8 mouse cellular contexts compared by ENCODE assay signal in the genomic region with DNA sequence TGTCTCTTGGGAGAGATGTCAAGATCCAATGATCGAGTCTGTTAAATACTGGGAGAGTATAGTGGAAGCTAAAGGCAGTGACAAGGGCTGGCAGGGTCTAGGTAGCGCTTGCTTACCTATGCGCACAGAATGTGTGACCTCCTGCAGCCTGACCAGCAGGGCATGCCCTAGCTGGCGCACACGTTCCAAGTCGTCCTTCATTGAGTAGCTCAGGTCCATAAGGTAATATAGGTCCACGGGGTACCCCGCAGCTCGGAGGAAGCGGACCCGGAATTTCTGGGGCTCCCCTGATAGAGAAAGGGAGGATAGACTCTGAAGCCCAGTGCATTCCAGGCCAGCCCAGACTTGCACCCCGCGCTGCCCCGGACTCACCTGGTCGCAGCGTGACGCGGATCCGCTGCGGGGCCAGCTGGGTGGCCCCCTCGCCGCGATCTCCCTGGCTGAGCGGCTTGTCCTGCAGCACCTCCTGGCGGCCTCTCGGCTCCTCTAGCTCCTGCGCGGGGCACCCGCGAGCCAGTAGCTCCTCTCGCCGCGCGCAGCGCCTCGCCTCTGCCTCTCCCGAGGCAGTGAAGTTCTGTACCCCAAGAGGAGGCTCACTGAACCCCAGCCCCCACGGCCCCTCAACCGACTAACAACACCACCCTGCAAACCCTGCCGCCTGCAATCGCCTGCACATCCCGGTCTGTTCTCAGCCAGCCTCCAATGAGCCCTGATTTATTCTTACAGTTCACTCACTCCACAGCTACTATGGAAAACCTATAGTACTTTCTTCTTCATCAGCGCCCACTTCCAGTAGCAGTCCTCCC. TPM values are rescaled to one million over a fixed set of nuclear protein-coding genes. Genes with fewer than 3 reads are reported as not detected.
A peak's percentile ranks its signal among the peaks of the same experiment; 100 is the strongest.
DNase-seq lines count a peak whose midpoint lies in the region; ATAC-seq and TF ChIP-seq lines count a peak whose summit lies in the region.

No protein-coding gene starts in this region.

- in situ Hi-C loops in CH12.LX (cut with MboI; ENCODE audit: low pct_ligation_motif_present, low pct_unique_long_range_greater_than_20kb, low sequenced_read_pairs): no loop called here

- no peak overlapping the region for H3K27ac ChIP-seq in CH12.LX (ENCODE audit: insufficient read depth, low read depth)
- peak overlapping the region; percentile 71 for H3K27ac ChIP-seq in forebrain, embryonic 10.5 days
- no peak overlapping the region for H3K27ac ChIP-seq in heart, embryonic 16.5 days (ENCODE audit: low read length)
- no peak overlapping the region for H3K27ac ChIP-seq in lung, embryonic 14.5 days (ENCODE audit: low read depth)
- no peak overlapping the region for H3K27ac ChIP-seq in neural tube, embryonic 15.5 days (replicated peaks)
- H3K27ac ChIP-seq in thymus, adult 2 months (ENCODE audit: control insufficient read depth, insufficient read depth, low read length): peak overlapping the region; percentile 67

- TF ChIP-seq CTCF in CH12.LX (conservative IDR thresholded peaks at IDR 0.05 in 1 of 2, IDR thresholded peaks at IDR 0.05 in 1 of 2; ENCODE audit: low read depth in 2 of 2, low read length in 2 of 2): no peak
- peak; percentile 73 for TF ChIP-seq CTCF in lung, embryonic 14.5 days (IDR thresholded peaks at IDR 0.05; ENCODE audit: low read depth)
- peak; percentile 91 for TF ChIP-seq CTCF in thymus, adult 2 months (IDR thresholded peaks at IDR 0.05; ENCODE audit: borderline replicate concordance, control insufficient read depth, extremely low read depth, insufficient read depth, low read length, poor library complexity)

- no peak overlapping the region for H3K4me2 ChIP-seq in CH12.LX (ENCODE audit: insufficient read depth, low read depth, poor library complexity, severe bottlenecking)
- H3K4me2 ChIP-seq in heart, embryonic 16.5 days (ENCODE audit: low read depth, low read length): peak overlapping the region; percentile 93
- peak overlapping the region; percentile 88 for H3K4me2 ChIP-seq in lung, embryonic 14.5 days
- H3K4me2 ChIP-seq in neural tube, embryonic 15.5 days: peak overlapping the region; percentile 94

- no peaks in the 10 kb centered on the region for H3K79me2 ChIP-seq in CH12.LX (replicated peaks; ENCODE audit: control insufficient read depth, extremely low read depth, insufficient read depth, poor library complexity, severe bottlenecking)

- H3K9ac ChIP-seq in CH12.LX (ENCODE audit: insufficient read depth, low read depth): no peak overlapping the region
- H3K9ac ChIP-seq in heart, embryonic 16.5 days (ENCODE audit: low read length): peak overlapping the region; percentile 68
- H3K9ac ChIP-seq in lung, embryonic 14.5 days: peak overlapping the region; percentile 54
- H3K9ac ChIP-seq in neural tube, embryonic 15.5 days (replicated peaks): peak overlapping the region; percentile 57

- TF ChIP-seq RAD21 in CH12.LX (IDR thresholded peaks at IDR 0.05; ENCODE audit: low read depth, low read length): no peak

- DNase-seq in CH12.LX (ENCODE audit: extremely low read depth): no peak
- DNase-seq in c-Kit-positive CD71-positive TER-119-negative erythroid progenitor cells, embryonic 14.5 days (ENCODE audit: low read depth): peak; percentile 58
- peak; percentile 80 for DNase-seq in forebrain, embryonic 10.5 days (ENCODE audit: extremely low spot score, low spot score)
- DNase-seq in kidney, postnatal 36 days: peak; percentile 80 to 93
- DNase-seq in lung, embryonic 14.5 days: peak; percentile 92
- DNase-seq in thymus, adult 2 months: peak; percentile 91

- ATAC-seq in heart, embryonic 16.5 days (replicated peaks; ENCODE audit: extremely low read depth, insufficient read depth, low FRiP score): peak; percentile 83
- ATAC-seq in lung, embryonic 14.5 days (ENCODE audit: insufficient read depth): peak; percentile 93
- peak; percentile 88 for ATAC-seq in neural tube, embryonic 15.5 days (ENCODE audit: low FRiP score)

- no peak for TF ChIP-seq EP300 in CH12.LX (IDR thresholded peaks at IDR 0.05; ENCODE audit: low read length)

- 3% methylated on average over 43 of the region's 43 CpGs for WGBS in forebrain, embryonic 10.5 days
- 5% methylated on average over 43 of the region's 43 CpGs for WGBS in heart, embryonic 16.5 days
- WGBS in lung, embryonic 14.5 days: 2% methylated on average over 43 of the region's 43 CpGs
- WGBS in neural tube, embryonic 15.5 days: 3% methylated on average over 43 of the region's 43 CpGs
- WGBS in thymus, adult 2 months: 13% methylated on average over 42 of the region's 43 CpGs

- peaks cover 4% of the 10 kb centered on the region for H3K9me3 ChIP-seq in CH12.LX (replicated peaks; ENCODE audit: low read length)
- no peaks in the 10 kb centered on the region for H3K9me3 ChIP-seq in forebrain, embryonic 10.5 days
- H3K9me3 ChIP-seq in heart, embryonic 16.5 days (replicated peaks; ENCODE audit: control insufficient read depth, low read length): no peaks in the 10 kb centered on the region
- no peaks in the 10 kb centered on the region for H3K9me3 ChIP-seq in lung, embryonic 14.5 days (ENCODE audit: low read depth, low read length)
- H3K9me3 ChIP-seq in neural tube, embryonic 15.5 days (replicated peaks): no peaks in the 10 kb centered on the region

- no peak for TF ChIP-seq POLR2A in CH12.LX (IDR thresholded peaks at IDR 0.05; ENCODE audit: low read depth, low read length)
- 0 out of 2 replicates have a peak, but pooled peaks have one; percentile 8 for TF ChIP-seq POLR2A in thymus, adult 2 months (IDR thresholded peaks at IDR 0.05; ENCODE audit: control insufficient read depth, extremely low read depth, insufficient read depth, low read length, poor library complexity)

- H3K36me3 ChIP-seq in CH12.LX (replicated peaks in 1 of 2; ENCODE audit: control insufficient read depth in 1 of 2, insufficient read depth in 1 of 2, low read length in 1 of 2): no peaks in the 10 kb centered on the region
- no peaks in the 10 kb centered on the region for H3K36me3 ChIP-seq in forebrain, embryonic 10.5 days (replicated peaks)
- H3K36me3 ChIP-seq in heart, embryonic 16.5 days (ENCODE audit: control insufficient read depth, insufficient read depth): no peaks in the 10 kb centered on the region
- H3K36me3 ChIP-seq in lung, embryonic 14.5 days (ENCODE audit: insufficient read depth): no peaks in the 10 kb centered on the region
- H3K36me3 ChIP-seq in neural tube, embryonic 15.5 days: no peaks in the 10 kb centered on the region
- no peaks in the 10 kb centered on the region for H3K36me3 ChIP-seq in thymus, adult 2 months (ENCODE audit: control insufficient read depth, insufficient read depth, low read length)

- peaks cover 14% of the 10 kb centered on the region for H3K27me3 ChIP-seq in CH12.LX (replicated peaks)
- H3K27me3 ChIP-seq in forebrain, embryonic 10.5 days (ENCODE audit: poor library complexity, severe bottlenecking): peaks cover 45% of the 10 kb centered on the region
- peaks cover 13% of the 10 kb centered on the region for H3K27me3 ChIP-seq in heart, embryonic 16.5 days (ENCODE audit: control insufficient read depth, insufficient read depth, low read length)
- H3K27me3 ChIP-seq in lung, embryonic 14.5 days (ENCODE audit: insufficient read depth, low read length): peaks cover 15% of the 10 kb centered on the region; the same call in 1 of the 2 replicates
- H3K27me3 ChIP-seq in neural tube, embryonic 15.5 days (replicated peaks): peaks cover 18% of the 10 kb centered on the region
- no peaks in the 10 kb centered on the region for H3K27me3 ChIP-seq in thymus, adult 2 months (ENCODE audit: control insufficient read depth, insufficient read depth, low read length)

- peaks cover 4 to 13% of the 10 kb centered on the region in 2 experiments for H3K4me1 ChIP-seq in CH12.LX (ENCODE audit: control insufficient read depth in 1 of 2, insufficient read depth in 2 of 2)
- H3K4me1 ChIP-seq in forebrain, embryonic 10.5 days: peaks cover 19% of the 10 kb centered on the region
- peaks cover 11% of the 10 kb centered on the region for H3K4me1 ChIP-seq in heart, embryonic 16.5 days (ENCODE audit: control insufficient read depth, insufficient read depth, low read length)
- H3K4me1 ChIP-seq in lung, embryonic 14.5 days (ENCODE audit: insufficient read depth): no peaks in the 10 kb centered on the region
- H3K4me1 ChIP-seq in neural tube, embryonic 15.5 days: peaks cover 14% of the 10 kb centered on the region
- H3K4me1 ChIP-seq in thymus, adult 2 months (replicated peaks; ENCODE audit: control insufficient read depth, insufficient read depth, low read length): peaks cover 9% of the 10 kb centered on the region

- no peak overlapping the region for H3K4me3 ChIP-seq in CH12.LX (replicated peaks in 1 of 3; ENCODE audit: low read depth in 2 of 3, low read length in 2 of 3, poor library complexity in 1 of 3)
- peak overlapping the region; percentile 51 for H3K4me3 ChIP-seq in forebrain, embryonic 10.5 days
- peak overlapping the region; percentile 56 for H3K4me3 ChIP-seq in heart, embryonic 16.5 days (ENCODE audit: low read length)
- peak overlapping the region; percentile 41 for H3K4me3 ChIP-seq in lung, embryonic 14.5 days (ENCODE audit: low read depth, low read length)
- peak overlapping the region; percentile 47 for H3K4me3 ChIP-seq in neural tube, embryonic 15.5 days (replicated peaks)
- peak overlapping the region; percentile 43 for H3K4me3 ChIP-seq in thymus, adult 2 months (ENCODE audit: control insufficient read depth, insufficient read depth, low read length)

- dilution Hi-C loops in CH12.LX (cut with MboI; ENCODE audit: extremely low pct_ligation_motif_present, extremely low pct_unique_long_range_greater_than_20kb, low sequenced_read_pairs): no loop called here

RNA-seq across cellular contexts. Expression of a gene that starts 7.4 kb away (rescaled TPM):
- 10.1 and 17.7 TPM in 2 replicates for total RNA-seq in CH12.LX (2012; rRNA removed)
- 1.8 and 3.7 TPM in 2 replicates for total RNA-seq in CH12.LX (2014; rRNA removed)
- polyA plus RNA-seq in CH12.LX (2012; ENCODE audit: insufficient read length, low read depth): 2.8 and 4.2 TPM in 2 replicates
- polyA plus RNA-seq in forebrain, embryonic 10.5 days (2016; fragmentation: Nextera tagmentation; extraction: Ambion mirVana): 0.42 and 0.55 TPM in 2 replicates
- polyA plus RNA-seq in heart, embryonic 16.5 days (2015; fragmentation: Nextera tagmentation; extraction: Ambion mirVana): 3.9 and 6.9 TPM in 2 replicates
- polyA plus RNA-seq in lung, embryonic 14.5 days (2014; fragmentation: Nextera tagmentation; extraction: Ambion mirVana): 1.4 and 2.6 TPM in 2 replicates
- polyA plus RNA-seq in neural tube, embryonic 15.5 days (2015; fragmentation: Nextera tagmentation; extraction: Ambion mirVana): 1.1 and 11.0 TPM in 2 replicates
- polyA plus RNA-seq in thymus, adult 2 months (2012; rRNA removed): 72.6 and 82.8 TPM in 2 replicates

RNA-seq across cellular contexts. Expression of a gene that starts 19.9 kb away (rescaled TPM):
- 2.8 and 4.7 TPM in 2 replicates for total RNA-seq in CH12.LX (2012; rRNA removed)
- total RNA-seq in CH12.LX (2014; rRNA removed): 3.6 and 3.7 TPM in 2 replicates
- 3.8 and 4.2 TPM in 2 replicates for polyA plus RNA-seq in CH12.LX (2012; ENCODE audit: insufficient read length, low read depth)
- polyA plus RNA-seq in forebrain, embryonic 10.5 days (2016; fragmentation: Nextera tagmentation; extraction: Ambion mirVana): 36.0 and 39.9 TPM in 2 replicates
- polyA plus RNA-seq in heart, embryonic 16.5 days (2015; fragmentation: Nextera tagmentation; extraction: Ambion mirVana): 38.3 and 43.7 TPM in 2 replicates
- 59.1 and 68.1 TPM in 2 replicates for polyA plus RNA-seq in lung, embryonic 14.5 days (2014; fragmentation: Nextera tagmentation; extraction: Ambion mirVana)
- polyA plus RNA-seq in neural tube, embryonic 15.5 days (2015; fragmentation: Nextera tagmentation; extraction: Ambion mirVana): 33.6 and 43.7 TPM in 2 replicates
- 77.6 and 82.1 TPM in 2 replicates for polyA plus RNA-seq in thymus, adult 2 months (2012; rRNA removed)

RNA-seq across cellular contexts. Expression of a gene that starts 21.3 kb away (rescaled TPM):
- 30.5 and 32.1 TPM in 2 replicates for total RNA-seq in CH12.LX (2012; rRNA removed)
- total RNA-seq in CH12.LX (2014; rRNA removed): 46.1 and 51.9 TPM in 2 replicates
- polyA plus RNA-seq in CH12.LX (2012; ENCODE audit: insufficient read length, low read depth): 37.4 and 38.7 TPM in 2 replicates
- 71.7 and 72.7 TPM in 2 replicates for polyA plus RNA-seq in forebrain, embryonic 10.5 days (2016; fragmentation: Nextera tagmentation; extraction: Ambion mirVana)
- 30.2 and 33.2 TPM in 2 replicates for polyA plus RNA-seq in heart, embryonic 16.5 days (2015; fragmentation: Nextera tagmentation; extraction: Ambion mirVana)
- polyA plus RNA-seq in lung, embryonic 14.5 days (2014; fragmentation: Nextera tagmentation; extraction: Ambion mirVana): 60.4 and 64.1 TPM in 2 replicates
- 45.1 and 48.7 TPM in 2 replicates for polyA plus RNA-seq in neural tube, embryonic 15.5 days (2015; fragmentation: Nextera tagmentation; extraction: Ambion mirVana)
- 69.6 and 71.9 TPM in 2 replicates for polyA plus RNA-seq in thymus, adult 2 months (2012; rRNA removed)

RNA-seq across cellular contexts. Expression of a gene that starts 32.9 kb away (rescaled TPM):
- total RNA-seq in CH12.LX (2012; rRNA removed) (0.64 and 0.76 TPM in 2 replicates), CH12.LX (2014; rRNA removed) (0.17 and 0.32 TPM in 2 replicates)
- polyA plus RNA-seq in CH12.LX (2012; ENCODE audit: insufficient read length, low read depth): 0.63 and 0.76 TPM in 2 replicates
- polyA plus RNA-seq in forebrain, embryonic 10.5 days (2016; fragmentation: Nextera tagmentation; extraction: Ambion mirVana): 27.5 and 31.3 TPM in 2 replicates
- polyA plus RNA-seq in heart, embryonic 16.5 days (2015; fragmentation: Nextera tagmentation; extraction: Ambion mirVana): 8.9 and 11.8 TPM in 2 replicates
- polyA plus RNA-seq in lung, embryonic 14.5 days (2014; fragmentation: Nextera tagmentation; extraction: Ambion mirVana): 38.5 and 38.7 TPM in 2 replicates
- 7.8 and 11.9 TPM in 2 replicates for polyA plus RNA-seq in neural tube, embryonic 15.5 days (2015; fragmentation: Nextera tagmentation; extraction: Ambion mirVana)
- 18.9 and 23.7 TPM in 2 replicates for polyA plus RNA-seq in thymus, adult 2 months (2012; rRNA removed)

RNA-seq across cellular contexts. Expression of a gene that starts 46.0 kb away (rescaled TPM):
- total RNA-seq in CH12.LX (2012; rRNA removed) (not detected in 2 replicates), CH12.LX (2014; rRNA removed) (not detected in 2 replicates)
- polyA plus RNA-seq in CH12.LX (2012; ENCODE audit: insufficient read length, low read depth): not detected in 2 replicates
- 0.48 and 0.76 TPM in 2 replicates for polyA plus RNA-seq in forebrain, embryonic 10.5 days (2016; fragmentation: Nextera tagmentation; extraction: Ambion mirVana)
- 0.11 and 0.12 TPM in 2 replicates for polyA plus RNA-seq in heart, embryonic 16.5 days (2015; fragmentation: Nextera tagmentation; extraction: Ambion mirVana)
- 0.38 and 0.82 TPM in 2 replicates for polyA plus RNA-seq in lung, embryonic 14.5 days (2014; fragmentation: Nextera tagmentation; extraction: Ambion mirVana)
- polyA plus RNA-seq in neural tube, embryonic 15.5 days (2015; fragmentation: Nextera tagmentation; extraction: Ambion mirVana): 0.09 TPM in 1 of 2 replicates, not detected in the other
- polyA plus RNA-seq in thymus, adult 2 months (2012; rRNA removed): 0.30 and 0.31 TPM in 2 replicates

Comparison
In these comparisons a context has a peak if more than half of its experiments do, and no peak if none do; other contexts are left out.
1. H3K27ac ChIP-seq: peak in forebrain, embryonic 10.5 days (single experiment) and thymus, adult 2 months (single experiment); none in CH12.LX (single experiment), heart, embryonic 16.5 days (single experiment), lung, embryonic 14.5 days (single experiment) and neural tube, embryonic 15.5 days (single experiment).
2. H3K4me3 ChIP-seq: peak in forebrain, embryonic 10.5 days (single experiment), heart, embryonic 16.5 days (single experiment), lung, embryonic 14.5 days (single experiment), neural tube, embryonic 15.5 days (single experiment) and thymus, adult 2 months (single experiment); none in CH12.LX (0 of 3).
3. CTCF ChIP-seq: peak in lung, embryonic 14.5 days (single experiment) and thymus, adult 2 months (single experiment); none in CH12.LX (0 of 2).
4. Peak in every context shown above with its lines, with median percentiles within 50 percentile points of each other: ATAC-seq.